Mouse (Mus musculus): Measurements from ENCODE around the gene Hace1.

The Hace1 gene

GRCm38 (mm10) chr10:45710848-45711247 lies 133.2 kb downstream of the Hace1 start:
- no peak for DNase-seq

GRCm38 (mm10) chr10:45711348-45711747 lies 133.7 kb downstream of the Hace1 start:
- DNase-seq: no peak

All from kidney, postnatal 36 days (tissue).